14 mouse cellular contexts compared by ENCODE assay signal in the genomic region with DNA sequence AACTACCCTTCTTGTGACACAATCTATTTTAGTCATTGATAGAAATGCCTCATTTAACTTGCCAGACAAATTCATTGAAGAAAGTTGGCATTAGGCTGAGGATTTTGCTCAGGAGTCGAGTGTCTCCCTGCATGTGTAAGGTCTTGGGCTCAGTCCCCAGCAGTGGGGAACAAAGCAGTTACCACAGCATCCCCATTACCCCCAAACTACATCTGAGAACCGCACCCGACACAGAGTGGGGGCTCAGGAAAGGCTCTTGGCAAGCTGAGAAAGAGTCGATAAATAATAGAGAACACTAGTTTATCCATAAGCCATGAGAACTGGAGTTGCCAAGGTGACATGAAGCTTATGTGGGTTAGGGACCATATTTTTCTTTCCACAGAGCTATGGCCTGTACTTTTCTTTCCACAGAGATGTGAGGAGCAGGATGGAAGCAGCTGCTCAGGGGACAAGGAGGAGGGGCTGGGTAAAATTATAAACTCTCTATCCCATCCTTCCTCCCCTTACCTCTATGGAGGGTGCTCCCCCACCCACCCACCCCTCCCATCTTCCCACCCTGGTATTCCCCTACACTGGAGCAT.
"Had no signal": no experiment of that assay in that cellular context is flagged by ENCODE, and none has a peak within 500 bp of the region (broad histone marks: within the 10 kb centered on the region; RNA-seq: fewer than 3 reads in every experiment).

No protein-coding gene starts in this region.

- H3K27me3 ChIP-seq: limb, embryonic 15.5 days; liver, embryonic 12.5 days; lung, embryonic 15.5 days; megakaryocyte, embryonic 14.5 days; midbrain, embryonic 12.5 days had no signal

- H3K9me3 ChIP-seq: limb, embryonic 15.5 days; liver, embryonic 12.5 days; lung, embryonic 15.5 days; megakaryocyte, embryonic 14.5 days; midbrain, embryonic 12.5 days had no signal

- H3K9ac ChIP-seq: limb, embryonic 15.5 days; liver, embryonic 12.5 days; lung, embryonic 15.5 days; midbrain, embryonic 12.5 days had no signal

- H3K27ac ChIP-seq: limb, embryonic 15.5 days; liver, embryonic 12.5 days; lung, embryonic 15.5 days; macrophage; midbrain, embryonic 12.5 days; stomach, postnatal 0 days had no signal

- H3K4me2 ChIP-seq: limb, embryonic 15.5 days; liver, embryonic 12.5 days; lung, embryonic 15.5 days; midbrain, embryonic 12.5 days had no signal

- H3K36me3 ChIP-seq: limb, embryonic 15.5 days; liver, embryonic 12.5 days; lung, embryonic 15.5 days; midbrain, embryonic 12.5 days had no signal

- ATAC-seq: liver, embryonic 12.5 days had no signal

- H3K4me1 ChIP-seq: limb, embryonic 15.5 days; liver, embryonic 12.5 days; lung, embryonic 15.5 days; megakaryocyte, embryonic 14.5 days; midbrain, embryonic 12.5 days had no signal

- DNase-seq: kidney, adult 2 months; kidney, postnatal 36 days; layer of hippocampus, adult 9-11 months; layer of hippocampus, postnatal 36 days; lung, postnatal 14 days; thymus, adult 2 months; thymus, postnatal 36 days had no signal

- H3K4me3 ChIP-seq: limb, embryonic 15.5 days; liver, embryonic 12.5 days; lung, embryonic 15.5 days; megakaryocyte, embryonic 14.5 days; midbrain, embryonic 12.5 days had no signal
